8 mouse cellular contexts compared by ENCODE assay signal in genomic region chr11:96318368-96319070, GRCm38 (mm10). TPM values are rescaled to one million over a fixed set of nuclear protein-coding genes. Genes with fewer than 3 reads are reported as not detected.
DNase-seq lines count a peak whose midpoint lies in the region; ATAC-seq and TF ChIP-seq lines count a peak whose summit lies in the region.

No protein-coding gene starts in this region.

- ATAC-seq in forebrain, embryonic 12.5 days (ENCODE audit: low FRiP score): 0 out of 2 replicates have a peak, but pooled peaks have one; percentile 44
- ATAC-seq in hindbrain, embryonic 16.5 days: peak; percentile 79
- ATAC-seq in liver, embryonic 12.5 days: no peak
- peak; percentile 86 for ATAC-seq in monocyte, adult 5-6 weeks (replicated peaks; ENCODE audit: insufficient number of reproducible peaks, low FRiP score, low TSS enrichment, poor library complexity, severe bottlenecking)

- H3K4me3 ChIP-seq in testis, adult 2 months (ENCODE audit: control insufficient read depth, low read depth, low read length): peak overlapping the region; percentile 34
- peak overlapping the region; percentile 30 for H3K4me3 ChIP-seq in forebrain, embryonic 12.5 days (replicated peaks)
- H3K4me3 ChIP-seq in hindbrain, embryonic 16.5 days (ENCODE audit: low read length): peak overlapping the region; percentile 48
- H3K4me3 ChIP-seq in liver, embryonic 12.5 days: peak overlapping the region; percentile 57

- DNase-seq in testis, postnatal 10 days (ENCODE audit: low spot score): no peak
- no peak for DNase-seq in right cerebral cortex, postnatal 4 days
- DNase-seq in right cerebral cortex, postnatal 14 days: no peak

- H3K9me3 ChIP-seq in forebrain, embryonic 12.5 days: no peaks in the 10 kb centered on the region
- no peaks in the 10 kb centered on the region for H3K9me3 ChIP-seq in hindbrain, embryonic 16.5 days (ENCODE audit: control insufficient read depth, low read length)
- H3K9me3 ChIP-seq in liver, embryonic 12.5 days (replicated peaks): no peaks in the 10 kb centered on the region

- H3K9ac ChIP-seq in forebrain, embryonic 12.5 days: no peak overlapping the region
- peak overlapping the region; percentile 73 for H3K9ac ChIP-seq in hindbrain, embryonic 16.5 days (ENCODE audit: low read depth, low read length)
- peak overlapping the region; percentile 62 for H3K9ac ChIP-seq in liver, embryonic 12.5 days

- 1% methylated on average over 45 of the region's 45 CpGs for WGBS in forebrain, embryonic 12.5 days
- under 1% methylated on average over 44 of the region's 45 CpGs for WGBS in hindbrain, embryonic 16.5 days
- WGBS in liver, embryonic 12.5 days (ENCODE audit: insufficient replicate concordance): under 1% methylated on average over 44 of the region's 45 CpGs

- peaks cover 13% of the 10 kb centered on the region; the same call in 1 of the 2 replicates for H3K27me3 ChIP-seq in testis, adult 2 months (ENCODE audit: control insufficient read depth, insufficient read depth, low read length)
- peaks cover 100% of the 10 kb centered on the region for H3K27me3 ChIP-seq in forebrain, embryonic 12.5 days
- peaks cover 28% of the 10 kb centered on the region for H3K27me3 ChIP-seq in hindbrain, embryonic 16.5 days (replicated peaks; ENCODE audit: control insufficient read depth, insufficient read depth, low read length)
- peaks cover 99% of the 10 kb centered on the region for H3K27me3 ChIP-seq in liver, embryonic 12.5 days (replicated peaks)

- H3K4me1 ChIP-seq in testis, adult 2 months (ENCODE audit: control insufficient read depth, insufficient read depth, low read length): peaks cover 7% of the 10 kb centered on the region
- peaks cover 5% of the 10 kb centered on the region for H3K4me1 ChIP-seq in forebrain, embryonic 12.5 days
- H3K4me1 ChIP-seq in hindbrain, embryonic 16.5 days (ENCODE audit: control insufficient read depth, insufficient read depth, low read depth, low read length): no peaks in the 10 kb centered on the region; the same call in 1 of the 2 replicates
- no peaks in the 10 kb centered on the region for H3K4me1 ChIP-seq in liver, embryonic 12.5 days

- TF ChIP-seq POLR2A in testis, adult 2 months (IDR thresholded peaks at IDR 0.05; ENCODE audit: control insufficient read depth, low read depth, low read length): no peak

- H3K27ac ChIP-seq in testis, adult 2 months (ENCODE audit: control insufficient read depth, insufficient read depth, low read depth, low read length): no peak overlapping the region
- no peak overlapping the region for H3K27ac ChIP-seq in forebrain, embryonic 12.5 days
- peak overlapping the region; percentile 91 for H3K27ac ChIP-seq in hindbrain, embryonic 16.5 days (ENCODE audit: low read depth, low read length)
- peak overlapping the region; percentile 78 for H3K27ac ChIP-seq in liver, embryonic 12.5 days

- H3K4me2 ChIP-seq in forebrain, embryonic 12.5 days: peak overlapping the region; percentile 47
- H3K4me2 ChIP-seq in hindbrain, embryonic 16.5 days (ENCODE audit: low read length): peak overlapping the region; percentile 62
- H3K4me2 ChIP-seq in liver, embryonic 12.5 days: peak overlapping the region; percentile 68

- H3K36me3 ChIP-seq in testis, adult 2 months (ENCODE audit: control insufficient read depth, insufficient read depth, low read length): no peaks in the 10 kb centered on the region
- no peaks in the 10 kb centered on the region for H3K36me3 ChIP-seq in forebrain, embryonic 12.5 days (replicated peaks)
- no peaks in the 10 kb centered on the region for H3K36me3 ChIP-seq in hindbrain, embryonic 16.5 days (ENCODE audit: control insufficient read depth, insufficient read depth, low read length)
- no peaks in the 10 kb centered on the region for H3K36me3 ChIP-seq in liver, embryonic 12.5 days

- TF ChIP-seq CTCF in testis, adult 2 months (IDR thresholded peaks at IDR 0.05; ENCODE audit: control insufficient read depth, insufficient read depth, insufficient replicate concordance, low read depth, low read length): no peak

RNA-seq across cellular contexts. Expression of gene Hoxb4, which starts 0.5 kb away (rescaled TPM):
- 0.07 and 1.3 TPM in 2 replicates for polyA plus RNA-seq in testis, adult 2 months (2012; rRNA removed)
- polyA plus RNA-seq in forebrain, embryonic 12.5 days (2016; fragmentation: Nextera tagmentation; extraction: Ambion mirVana): not detected in 2 replicates
- 2.5 and 3.3 TPM in 2 replicates for polyA plus RNA-seq in hindbrain, embryonic 16.5 days (2015; fragmentation: Nextera tagmentation; extraction: Ambion mirVana)
- 0.62 and 0.66 TPM in 2 replicates for polyA plus RNA-seq in liver, embryonic 12.5 days (2016; fragmentation: Nextera tagmentation; extraction: Ambion mirVana)
- total RNA-seq in monocyte, adult 5-6 weeks (2017): 4.7 to 6.6 TPM (median 5.2 TPM) in 3 replicates

RNA-seq across cellular contexts. Expression of gene Hoxb3, which starts 4.6 kb away (rescaled TPM):
- polyA plus RNA-seq in testis, adult 2 months (2012; rRNA removed): 5.6 and 6.7 TPM in 2 replicates
- polyA plus RNA-seq in forebrain, embryonic 12.5 days (2016; fragmentation: Nextera tagmentation; extraction: Ambion mirVana): not detected in 2 replicates
- polyA plus RNA-seq in hindbrain, embryonic 16.5 days (2015; fragmentation: Nextera tagmentation; extraction: Ambion mirVana): 4.8 and 5.6 TPM in 2 replicates
- 0.31 and 0.36 TPM in 2 replicates for polyA plus RNA-seq in liver, embryonic 12.5 days (2016; fragmentation: Nextera tagmentation; extraction: Ambion mirVana)
- total RNA-seq in monocyte, adult 5-6 weeks (2017): 1.4 to 2.1 TPM (median 1.8 TPM) in 3 replicates

RNA-seq across cellular contexts. Expression of gene Hoxb5, which starts 15.4 kb away (rescaled TPM):
- 0.14 and 0.67 TPM in 2 replicates for polyA plus RNA-seq in testis, adult 2 months (2012; rRNA removed)
- polyA plus RNA-seq in forebrain, embryonic 12.5 days (2016; fragmentation: Nextera tagmentation; extraction: Ambion mirVana): not detected in 2 replicates
- 120 and 133 TPM in 2 replicates for polyA plus RNA-seq in hindbrain, embryonic 16.5 days (2015; fragmentation: Nextera tagmentation; extraction: Ambion mirVana)
- polyA plus RNA-seq in liver, embryonic 12.5 days (2016; fragmentation: Nextera tagmentation; extraction: Ambion mirVana): 1.3 and 1.5 TPM in 2 replicates
- total RNA-seq in monocyte, adult 5-6 weeks (2017): not detected in 3 replicates

RNA-seq across cellular contexts. Expression of gene Hoxb6, which starts 26.2 kb away (rescaled TPM):
- polyA plus RNA-seq in testis, adult 2 months (2012; rRNA removed): 0.15 and 3.4 TPM in 2 replicates
- not detected in 2 replicates for polyA plus RNA-seq in forebrain, embryonic 12.5 days (2016; fragmentation: Nextera tagmentation; extraction: Ambion mirVana)
- 49.9 and 53.3 TPM in 2 replicates for polyA plus RNA-seq in hindbrain, embryonic 16.5 days (2015; fragmentation: Nextera tagmentation; extraction: Ambion mirVana)
- polyA plus RNA-seq in liver, embryonic 12.5 days (2016; fragmentation: Nextera tagmentation; extraction: Ambion mirVana): 0.30 TPM in 2 replicates
- not detected in 3 replicates for total RNA-seq in monocyte, adult 5-6 weeks (2017)

RNA-seq across cellular contexts. Expression of gene Hoxb2, which starts 31.8 kb away (rescaled TPM):
- polyA plus RNA-seq in testis, adult 2 months (2012; rRNA removed): 0.20 and 1.2 TPM in 2 replicates
- polyA plus RNA-seq in forebrain, embryonic 12.5 days (2016; fragmentation: Nextera tagmentation; extraction: Ambion mirVana): 0.06 and 0.15 TPM in 2 replicates
- 20.0 and 20.8 TPM in 2 replicates for polyA plus RNA-seq in hindbrain, embryonic 16.5 days (2015; fragmentation: Nextera tagmentation; extraction: Ambion mirVana)
- 4.4 and 4.6 TPM in 2 replicates for polyA plus RNA-seq in liver, embryonic 12.5 days (2016; fragmentation: Nextera tagmentation; extraction: Ambion mirVana)
- not detected in 3 replicates for total RNA-seq in monocyte, adult 5-6 weeks (2017)

Comparison
In these comparisons a context has a peak if more than half of its experiments do, and no peak if none do; other contexts are left out.
1. H3K27ac ChIP-seq: peak in hindbrain, embryonic 16.5 days (single experiment) and liver, embryonic 12.5 days (single experiment); none in testis, adult 2 months (single experiment) and forebrain, embryonic 12.5 days (single experiment).
2. RNA of gene Hoxb5, which starts 15.4 kb away (polyA plus RNA-seq): 120 to 133 TPM in hindbrain, embryonic 16.5 days; 1.3 to 1.5 TPM in liver, embryonic 12.5 days, 0.14 to 0.67 TPM in testis, adult 2 months and not detected in forebrain, embryonic 12.5 days; every median in the first group is over 10 times any median in the second.
3. Peak in every context shown above with its lines, with median percentiles within 50 percentile points of each other: H3K4me3 ChIP-seq and H3K4me2 ChIP-seq.